Mouse (Mus musculus): ENCODE data around the gene Casd1. TPM values are rescaled to one million over a fixed set of nuclear protein-coding genes. Genes with fewer than 3 reads are reported as not detected.
A peak's percentile ranks its signal among the peaks of the same experiment; 100 is the strongest.

Gene Casd1
- polyA plus RNA-seq, 1 experiment from 2014 or later: 31.4 TPM

GRCm38 (mm10) chr6:4601297-4601931, 775 bp downstream of the Casd1 start:
- Histone ChIP-seq H3K4me2 (ENCODE audit: low read length) (peak overlapping the region; percentile 88), H3K4me3 (ENCODE audit: low read depth, low read length) (peak overlapping the region; percentile 74), H3K27ac (ENCODE audit: low read depth) (peak overlapping the region; percentile 88), H3K36me3 (ENCODE audit: control insufficient read depth, insufficient read depth, low read length) (no peaks in the 10 kb centered on the region), H3K4me1 (replicated peaks; ENCODE audit: control insufficient read depth, insufficient read depth, low read length) (peaks cover 22% of the 10 kb centered on the region), H3K27me3 (replicated peaks; ENCODE audit: control insufficient read depth, insufficient read depth, low read length) (no peaks in the 10 kb centered on the region), H3K9me3 (ENCODE audit: control insufficient read depth, low read length) (no peaks in the 10 kb centered on the region), H3K9ac (ENCODE audit: low read length) (peak overlapping the region; percentile 94)
- DNase-seq (ENCODE audit: low spot score): peak; percentile 79
- WGBS: 14% methylated on average over 19 of the region's 58 CpGs
- ATAC-seq (replicated peaks; ENCODE audit: low FRiP score, low TSS enrichment, low read depth): peak; percentile 64

- Histone ChIP-seq H3K36me3 (ENCODE audit: control insufficient read depth, insufficient read depth, low read length) (no peaks in the 10 kb centered on the region), H3K4me2 (ENCODE audit: low read length) (peak overlapping the region; percentile 88), H3K4me1 (replicated peaks; ENCODE audit: control insufficient read depth, insufficient read depth, low read length) (peaks cover 22% of the 10 kb centered on the region), H3K27me3 (replicated peaks; ENCODE audit: control insufficient read depth, insufficient read depth, low read length) (no peaks in the 10 kb centered on the region), H3K4me3 (ENCODE audit: low read depth, low read length) (peak overlapping the region; percentile 74), H3K9ac (ENCODE audit: low read length) (peak overlapping the region; percentile 94), H3K9me3 (ENCODE audit: control insufficient read depth, low read length) (no peaks in the 10 kb centered on the region), H3K27ac (ENCODE audit: low read depth) (peak overlapping the region; percentile 88)
- DNase-seq (ENCODE audit: low spot score) (no peak), ATAC-seq (replicated peaks; ENCODE audit: low FRiP score, low TSS enrichment, low read depth) (no peak)
- 66% methylated on average over 5 of the region's 5 CpGs for WGBS
Observed at GRCm38 (mm10) chr6:4602012-4602411, 1.4 kb downstream of the Casd1 start.

GRCm38 (mm10) chr6:4606394-4606793, 5.8 kb downstream of the Casd1 start:
- Histone ChIP-seq H3K9me3 (ENCODE audit: control insufficient read depth, low read length) (no peaks in the 10 kb centered on the region), H3K27me3 (replicated peaks; ENCODE audit: control insufficient read depth, insufficient read depth, low read length) (no peaks in the 10 kb centered on the region), H3K4me1 (replicated peaks; ENCODE audit: control insufficient read depth, insufficient read depth, low read length) (peaks cover 26% of the 10 kb centered on the region), H3K4me2 (ENCODE audit: low read length) (no peak overlapping the region), H3K36me3 (ENCODE audit: control insufficient read depth, insufficient read depth, low read length) (peaks cover 4% of the 10 kb centered on the region; the same call in 1 of the 2 replicates), H3K4me3 (ENCODE audit: low read depth, low read length) (no peak overlapping the region), H3K9ac (ENCODE audit: low read length) (no peak overlapping the region), H3K27ac (ENCODE audit: low read depth) (no peak overlapping the region)
- 77% methylated on average over 4 of the region's 4 CpGs for WGBS
- ATAC-seq (replicated peaks; ENCODE audit: low FRiP score, low TSS enrichment, low read depth) (no peak), DNase-seq (ENCODE audit: low spot score) (no peak)

GRCm38 (mm10) chr6:4610216-4610896, 9.7 kb downstream of the Casd1 start:
- H3K27me3 ChIP-seq (replicated peaks; ENCODE audit: control insufficient read depth, insufficient read depth, low read length): no peaks in the 10 kb centered on the region
- H3K27ac ChIP-seq (ENCODE audit: low read depth): no peak overlapping the region
- no peaks in the 10 kb centered on the region for H3K9me3 ChIP-seq (ENCODE audit: control insufficient read depth, low read length)
- ATAC-seq (replicated peaks; ENCODE audit: low FRiP score, low TSS enrichment, low read depth) (no peak), DNase-seq (ENCODE audit: low spot score) (no peak)
- H3K36me3 ChIP-seq (ENCODE audit: control insufficient read depth, insufficient read depth, low read length): peaks cover 9% of the 10 kb centered on the region; the same call in 1 of the 2 replicates
- no peak overlapping the region for H3K4me2 ChIP-seq (ENCODE audit: low read length)
- no peak overlapping the region for H3K4me3 ChIP-seq (ENCODE audit: low read depth, low read length)
- H3K9ac ChIP-seq (ENCODE audit: low read length): no peak overlapping the region
- 0 out of 2 replicates have a peak, but pooled peaks cover 4% of the 10 kb centered on the region for H3K4me1 ChIP-seq (replicated peaks; ENCODE audit: control insufficient read depth, insufficient read depth, low read length)
- 87% methylated on average over 4 of the region's 4 CpGs for WGBS

GRCm38 (mm10) chr6:4611853-4612252, 11.2 kb downstream of the Casd1 start:
- WGBS: 85% methylated on average over 4 of the region's 4 CpGs
- peaks cover 12% of the 10 kb centered on the region; the same call in 1 of the 2 replicates for H3K36me3 ChIP-seq (ENCODE audit: control insufficient read depth, insufficient read depth, low read length)
- H3K9me3 ChIP-seq (ENCODE audit: control insufficient read depth, low read length): no peaks in the 10 kb centered on the region
- H3K9ac ChIP-seq (ENCODE audit: low read length): no peak overlapping the region
- 0 out of 2 replicates have a peak, but pooled peaks cover 4% of the 10 kb centered on the region for H3K4me1 ChIP-seq (replicated peaks; ENCODE audit: control insufficient read depth, insufficient read depth, low read length)
- no peak for DNase-seq (ENCODE audit: low spot score)
- no peak overlapping the region for H3K27ac ChIP-seq (ENCODE audit: low read depth)
- H3K27me3 ChIP-seq (replicated peaks; ENCODE audit: control insufficient read depth, insufficient read depth, low read length): no peaks in the 10 kb centered on the region
- no peak for ATAC-seq (replicated peaks; ENCODE audit: low FRiP score, low TSS enrichment, low read depth)
- H3K4me3 ChIP-seq (ENCODE audit: low read depth, low read length): no peak overlapping the region
- H3K4me2 ChIP-seq (ENCODE audit: low read length): no peak overlapping the region

- H3K9ac ChIP-seq (ENCODE audit: low read length): no peak overlapping the region
Observed at GRCm38 (mm10) chr6:4612431-4612830, 11.8 kb downstream of the Casd1 start.

GRCm38 (mm10) chr6:4617911-4618310, 17.3 kb downstream of the Casd1 start:
- 86% methylated on average over 10 of the region's 10 CpGs for WGBS
- no peak overlapping the region for H3K27ac ChIP-seq (ENCODE audit: low read depth)
- DNase-seq (ENCODE audit: low spot score) (no peak), ATAC-seq (replicated peaks; ENCODE audit: low FRiP score, low TSS enrichment, low read depth) (no peak)
- H3K4me1 ChIP-seq (replicated peaks; ENCODE audit: control insufficient read depth, insufficient read depth, low read length): no peaks in the 10 kb centered on the region
- H3K4me3 ChIP-seq (ENCODE audit: low read depth, low read length): no peak overlapping the region
- H3K36me3 ChIP-seq (ENCODE audit: control insufficient read depth, insufficient read depth, low read length): peaks cover 27% of the 10 kb centered on the region
- H3K9me3 ChIP-seq (ENCODE audit: control insufficient read depth, low read length): no peaks in the 10 kb centered on the region
- no peak overlapping the region for H3K9ac ChIP-seq (ENCODE audit: low read length)
- no peak overlapping the region for H3K4me2 ChIP-seq (ENCODE audit: low read length)
- H3K27me3 ChIP-seq (replicated peaks; ENCODE audit: control insufficient read depth, insufficient read depth, low read length): no peaks in the 10 kb centered on the region

More at GRCm38 (mm10) chr6:4612431-4612830, 11.8 kb downstream of the Casd1 start:
- 81% methylated on average over 7 of the region's 7 CpGs for WGBS
- no peak overlapping the region for H3K4me3 ChIP-seq (ENCODE audit: low read depth, low read length)
- H3K27me3 ChIP-seq (replicated peaks; ENCODE audit: control insufficient read depth, insufficient read depth, low read length): no peaks in the 10 kb centered on the region
- H3K36me3 ChIP-seq (ENCODE audit: control insufficient read depth, insufficient read depth, low read length): peaks cover 12% of the 10 kb centered on the region; the same call in 1 of the 2 replicates
- H3K9me3 ChIP-seq (ENCODE audit: control insufficient read depth, low read length): no peaks in the 10 kb centered on the region
- DNase-seq (ENCODE audit: low spot score) (no peak), ATAC-seq (replicated peaks; ENCODE audit: low FRiP score, low TSS enrichment, low read depth) (no peak)
- H3K27ac ChIP-seq (ENCODE audit: low read depth): no peak overlapping the region
- H3K4me1 ChIP-seq (replicated peaks; ENCODE audit: control insufficient read depth, insufficient read depth, low read length): 0 out of 2 replicates have a peak, but pooled peaks cover under 1% of the 10 kb centered on the region
- no peak overlapping the region for H3K4me2 ChIP-seq (ENCODE audit: low read length)

- H3K9ac ChIP-seq (ENCODE audit: low read length): no peak overlapping the region
- no peaks in the 10 kb centered on the region for H3K4me1 ChIP-seq (replicated peaks; ENCODE audit: control insufficient read depth, insufficient read depth, low read length)
- no peak overlapping the region for H3K27ac ChIP-seq (ENCODE audit: low read depth)
- no peak overlapping the region for H3K4me2 ChIP-seq (ENCODE audit: low read length)
- ATAC-seq (replicated peaks; ENCODE audit: low FRiP score, low TSS enrichment, low read depth) (no peak), DNase-seq (ENCODE audit: low spot score) (no peak)
- H3K36me3 ChIP-seq (ENCODE audit: control insufficient read depth, insufficient read depth, low read length): peaks cover 26% of the 10 kb centered on the region
- no peaks in the 10 kb centered on the region for H3K27me3 ChIP-seq (replicated peaks; ENCODE audit: control insufficient read depth, insufficient read depth, low read length)
- no peak overlapping the region for H3K4me3 ChIP-seq (ENCODE audit: low read depth, low read length)
- WGBS: 59% methylated on average over 3 of the region's 3 CpGs
- H3K9me3 ChIP-seq (ENCODE audit: control insufficient read depth, low read length): no peaks in the 10 kb centered on the region
Observed at GRCm38 (mm10) chr6:4631464-4631863, 30.8 kb downstream of the Casd1 start.
